Mouse (Mus musculus) Patski (cell line): ENCODE results near the gene Ccdc34. TPM values are rescaled to one million over a fixed set of nuclear protein-coding genes. Genes with fewer than 3 reads are reported as not detected.
A peak's percentile ranks its signal among the peaks of the same experiment; 100 is the strongest.

Experiments
- ATAC-seq: fragments of 100-300 bp; one replicate; pipeline ENCODE4 v1.8.0; 2021
- CTCF ChIA-PET: fragments of 350-600 bp; sonication (Branson Sonifier 250); formaldehyde crosslinking; loops from one replicate; lab custom pipeline; 2022; ENCODE audit warnings: inconsistent platforms; lab: Charles Lee
- POLR2A ChIA-PET: fragments of 350-600 bp; sonication (Branson Sonifier 250); formaldehyde crosslinking; loops from one replicate; lab custom pipeline; 2022; ENCODE audit warnings: antibody characterized with exemption, inconsistent platforms; lab: Charles Lee
- DNase-seq: peaks from one replicate; pipeline ENCODE4 v3.0.0-alpha.2; 2011; ENCODE audit warnings: low read depth, low spot score
- H3K27me3 ChIP-seq: fragments of 371-371 bp; one replicate; pipeline ENCODE4 v1.5.1; 2021
- CTCF ChIP-seq: fragments of 100-300 bp; IDR thresholded peaks from one replicate; pipeline ENCODE4 v1.5.1; 2021
- in situ Hi-C: fragments of 300-500 bp; cut with MboI; formaldehyde crosslinking; loops from 3 replicates; pipeline ENCODE4 v1.11.1; 2018; ENCODE audit warnings: low pct_unique_long_range_greater_than_20kb, mixed read lengths
- polyA plus RNA-seq: library from polyadenylated mRNA; unstranded; gene quantifications from one replicate; pipeline ENCODE4 v1.2.3, GENCODE M21; 2021

Ccdc34 gene
- polyA plus RNA-seq, 1 experiment from 2014 or later, result 30.9 TPM

DNA sequence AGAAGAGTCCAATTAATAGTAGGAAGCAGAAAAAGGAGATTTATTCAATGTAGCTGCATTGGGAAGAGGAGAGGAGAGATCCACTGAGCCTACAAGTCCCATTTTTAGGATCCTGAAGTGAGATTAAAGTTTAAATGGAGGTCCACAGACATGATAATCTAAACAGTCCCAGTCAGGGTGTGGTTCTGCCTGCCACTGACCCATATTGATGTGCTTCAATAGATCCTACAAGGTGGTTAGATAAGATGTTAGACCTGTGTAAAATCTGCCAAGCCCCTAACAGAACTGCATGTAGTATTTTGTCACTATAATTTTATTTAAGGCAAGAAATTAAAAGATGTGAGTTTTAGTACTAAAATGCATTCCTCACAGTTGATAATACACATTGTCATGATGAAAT, 24.2 kb upstream of the Ccdc34 start:
- in situ Hi-C loops, result no loop called here
- ATAC-seq, result no peak
- ChIA-PET POLR2A (no interaction called here), CTCF (interaction anchor here (0.9 to 1.1 kb wide), 2 partner anchors 91 to 218 kb away, joined by 3 read pairs; no protein-coding TSS in a partner anchor)
- DNase-seq, result no peak
- H3K27me3 ChIP-seq, result no peaks in the 10 kb centered on the region
- no peak for TF ChIP-seq CTCF

DNA sequence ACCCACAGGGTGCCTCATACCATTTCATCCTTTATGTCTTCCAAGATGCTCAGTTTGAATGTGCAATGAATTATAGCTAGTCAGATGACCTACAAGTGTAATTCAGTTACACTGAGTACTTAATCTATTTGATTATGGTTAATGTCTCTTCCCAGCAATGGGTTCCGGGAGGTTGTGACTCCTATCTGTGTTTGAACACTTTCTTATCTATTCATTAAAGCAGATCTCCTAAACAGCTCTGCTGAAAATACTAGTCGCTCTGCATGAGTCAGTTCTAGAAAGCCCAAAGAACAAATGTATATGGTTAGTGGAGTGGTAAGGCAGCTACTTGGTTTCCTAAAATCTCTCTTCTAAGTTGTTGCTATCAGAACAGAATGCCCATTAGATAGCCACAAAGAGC, 22.6 kb upstream of the Ccdc34 start:
- in situ Hi-C loops, result no loop called here
- POLR2A ChIA-PET, result no interaction called here
- no peak for TF ChIP-seq CTCF
- DNase-seq, result no peak
- CTCF ChIA-PET, result no interaction called here
- no peak for ATAC-seq
- no peaks in the 10 kb centered on the region for H3K27me3 ChIP-seq

DNA sequence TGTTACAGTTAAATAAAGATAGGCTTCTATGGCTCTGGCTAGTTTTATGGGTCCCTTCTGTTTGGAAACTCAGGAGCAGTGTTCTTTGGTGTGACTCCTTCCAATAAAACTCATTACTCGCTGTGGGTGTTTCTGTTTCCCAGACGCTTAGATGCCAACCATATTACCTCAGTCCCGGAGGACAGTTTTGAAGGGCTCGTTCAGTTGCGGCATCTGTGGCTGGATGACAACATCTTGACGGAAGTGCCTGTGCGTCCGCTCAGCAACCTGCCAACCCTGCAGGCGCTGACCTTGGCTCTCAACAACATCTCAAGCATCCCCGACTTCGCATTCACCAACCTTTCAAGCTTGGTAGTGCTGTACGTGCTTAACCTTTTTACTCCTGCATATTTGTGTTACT, 21.2 kb upstream of the Ccdc34 start:
- TF ChIP-seq CTCF, result no peak
- DNase-seq, result no peak
- POLR2A ChIA-PET, result no interaction called here
- peak; percentile 44 for ATAC-seq
- CTCF ChIA-PET, result interaction anchor here (0.9 to 1.2 kb wide), 4 partner anchors 14 to 93 kb away, joined by 3 to 7 read pairs (median 3); no protein-coding TSS in a partner anchor
- no peaks in the 10 kb centered on the region for H3K27me3 ChIP-seq
- in situ Hi-C loops, result no loop called here

DNA sequence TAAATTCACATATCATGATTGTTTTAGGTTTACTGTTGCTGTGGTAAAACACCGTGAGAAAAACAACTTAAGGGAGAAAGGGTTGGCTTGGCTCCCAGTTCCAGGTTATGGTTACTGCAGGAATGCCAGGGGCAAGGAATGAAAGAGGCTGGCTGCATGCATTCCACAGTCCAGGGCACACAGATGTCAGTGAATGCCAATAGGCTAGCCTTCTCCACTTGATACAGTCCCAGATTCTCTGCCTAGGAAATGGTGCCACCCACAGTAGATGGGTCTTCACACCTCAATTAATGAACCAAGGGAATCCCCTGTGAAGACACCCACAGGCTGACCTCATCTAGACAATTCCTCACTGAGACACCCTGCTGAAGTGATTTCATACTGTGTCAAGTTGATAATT, 12.9 kb upstream of the Ccdc34 start:
- no peak for TF ChIP-seq CTCF
- ChIA-PET POLR2A (no interaction called here), CTCF (interaction anchor here (1.9 kb wide), 1 partner anchor 13 kb away, joined by 6 read pairs; the partner anchor contains the start of gene Ccdc34)
- no peaks in the 10 kb centered on the region for H3K27me3 ChIP-seq
- in situ Hi-C loops, result loop anchor here (10.0 kb wide), 1 partner anchor 560 kb away; no protein-coding TSS in a partner anchor
- DNase-seq (no peak), ATAC-seq (no peak)

DNA sequence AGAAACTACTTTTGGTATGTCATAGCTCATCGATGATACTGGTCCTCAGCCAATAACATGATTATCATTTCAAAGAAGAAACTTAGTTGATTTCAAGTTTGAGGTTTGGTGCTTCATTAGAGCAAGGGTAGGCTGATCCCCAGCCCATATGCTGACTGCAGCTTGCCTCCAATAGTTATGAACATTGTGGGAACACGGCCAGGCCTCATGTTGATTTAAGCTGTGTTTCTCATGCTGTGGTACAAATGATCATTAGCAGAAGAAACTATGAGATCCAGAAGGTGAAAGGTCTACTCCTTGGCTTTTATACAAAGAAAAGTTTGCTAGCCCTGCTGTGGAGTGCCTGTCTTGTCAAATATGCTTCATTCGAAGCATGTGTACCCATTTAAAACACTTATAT, 12.5 kb upstream of the Ccdc34 start:
- no peak for DNase-seq
- no peaks in the 10 kb centered on the region for H3K27me3 ChIP-seq
- in situ Hi-C loops, result loop anchor here (10.0 kb wide), 1 partner anchor 560 kb away; no protein-coding TSS in a partner anchor
- ChIA-PET POLR2A (no interaction called here), CTCF (no interaction called here)
- no peak for ATAC-seq
- no peak for TF ChIP-seq CTCF

DNA sequence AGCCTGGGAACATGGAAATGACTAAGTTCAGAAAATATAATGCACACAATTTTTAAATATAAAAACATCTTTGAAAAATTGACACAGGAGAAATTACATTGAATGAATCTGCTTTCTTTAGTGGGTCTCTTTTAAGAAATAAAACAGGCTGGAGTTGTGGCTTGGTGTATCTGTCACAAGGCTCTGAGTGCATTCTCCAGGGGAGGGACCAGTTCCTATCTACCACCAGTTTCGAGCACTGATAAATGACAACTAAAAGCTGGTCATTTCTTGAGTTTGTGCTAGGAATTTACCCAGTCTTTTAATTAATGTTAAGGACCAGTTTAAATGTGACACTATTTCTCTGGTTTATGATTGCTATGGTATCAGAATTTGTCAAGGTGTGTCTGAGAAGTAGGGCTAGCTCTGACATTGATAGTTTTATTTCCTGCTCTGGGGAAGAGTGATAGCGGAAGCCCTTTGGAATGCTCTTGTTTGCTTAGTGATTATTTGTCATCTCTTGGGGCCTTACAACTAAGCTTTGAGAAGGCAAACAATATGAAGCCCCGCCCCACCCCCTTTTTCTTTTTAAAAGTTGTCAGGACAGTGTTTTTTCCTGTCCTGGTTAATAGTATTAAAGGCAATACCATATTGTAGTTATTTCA, 11.9 kb upstream of the Ccdc34 start:
- H3K27me3 ChIP-seq, result no peaks in the 10 kb centered on the region
- TF ChIP-seq CTCF, result no peak
- DNase-seq, result no peak
- POLR2A ChIA-PET, result interaction anchor here (1.2 kb wide), 1 partner anchor 11 kb away, joined by 3 read pairs; the partner anchor contains the start of gene Ccdc34
- CTCF ChIA-PET, result no interaction called here
- no peak for ATAC-seq
- in situ Hi-C loops, result loop anchor here (10.0 kb wide), 1 partner anchor 559 kb away; no protein-coding TSS in a partner anchor

DNA sequence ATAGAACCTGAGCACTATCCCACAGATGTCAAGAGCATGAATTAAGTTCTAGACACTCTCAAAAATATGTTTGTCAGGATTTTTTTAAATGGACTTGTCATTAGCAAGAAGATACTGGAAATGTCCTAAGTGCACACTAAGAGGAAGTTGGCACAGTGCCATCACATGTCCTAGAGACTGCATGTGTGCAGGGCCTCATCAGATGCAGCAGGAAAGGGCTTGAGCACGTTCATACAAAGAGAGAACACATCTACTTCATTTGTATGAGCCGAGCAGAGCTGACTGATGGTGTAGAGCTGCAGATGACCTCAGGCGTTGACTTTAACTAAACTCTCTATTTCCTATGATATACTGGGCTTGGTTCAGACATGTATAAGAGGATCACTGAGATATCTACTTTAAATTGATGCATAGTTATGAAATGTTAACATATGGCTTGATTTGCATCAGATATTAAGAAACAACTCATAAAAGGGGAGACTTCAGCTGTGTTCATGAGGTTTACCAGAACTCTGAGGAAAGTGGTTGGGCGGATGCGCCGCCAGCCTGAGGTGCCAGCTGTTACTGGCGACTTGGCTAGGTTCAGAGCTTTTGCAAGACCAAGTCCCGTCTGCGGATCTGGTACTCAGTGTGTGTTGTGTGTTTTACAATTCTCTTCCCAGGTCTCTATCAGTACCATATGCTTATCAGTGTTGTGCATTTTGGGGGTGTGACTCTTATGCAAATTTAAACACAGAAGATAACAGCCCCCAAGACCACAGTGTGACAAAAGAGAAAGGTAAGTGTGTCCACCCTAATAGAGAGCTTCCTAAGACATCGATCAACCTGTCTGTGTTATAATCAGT, 10.0 kb upstream of the Ccdc34 start:
- CTCF ChIA-PET, result interaction anchor here (2.0 kb wide), 1 partner anchor 10 kb away, joined by 5 read pairs; no protein-coding TSS in a partner anchor
- in situ Hi-C loops, result loop anchor here (10.0 kb wide), 1 partner anchor 557 kb away; no protein-coding TSS in a partner anchor
- no peak for ATAC-seq
- no peak for DNase-seq
- POLR2A ChIA-PET, result no interaction called here
- H3K27me3 ChIP-seq, result no peaks in the 10 kb centered on the region
- TF ChIP-seq CTCF, result no peak

DNA sequence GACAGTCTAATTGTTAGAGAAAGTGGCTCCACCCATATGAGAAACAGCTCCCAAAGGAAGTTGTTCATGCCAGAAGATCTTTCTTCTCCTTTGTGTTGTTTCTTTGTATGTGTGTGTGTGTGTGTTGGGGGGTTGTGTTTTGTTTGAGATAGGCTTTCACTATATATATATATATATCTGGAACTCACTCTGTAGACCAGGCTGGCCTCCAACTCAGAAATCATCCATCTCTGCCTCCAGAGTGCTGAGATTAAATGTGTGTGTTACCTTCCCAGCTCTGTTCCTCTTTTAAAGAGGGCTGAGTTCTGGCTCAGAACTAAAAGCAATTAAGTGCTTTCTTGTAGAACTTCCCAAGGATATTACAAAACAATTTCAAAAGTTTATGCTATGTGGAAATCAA, 8.2 kb upstream of the Ccdc34 start:
- ATAC-seq (no peak), DNase-seq (no peak)
- no peak for TF ChIP-seq CTCF
- ChIA-PET POLR2A (interaction anchor here (0.6 kb wide), 1 partner anchor 110 kb away, joined by 5 read pairs; no protein-coding TSS in a partner anchor), CTCF (interaction anchor here (1.6 to 1.8 kb wide), 2 partner anchors 9 to 13 kb away, joined by 3 to 4 read pairs; no protein-coding TSS in a partner anchor)
- in situ Hi-C loops, result loop anchor here (10.0 kb wide), 1 partner anchor 555 kb away; no protein-coding TSS in a partner anchor
- no peaks in the 10 kb centered on the region for H3K27me3 ChIP-seq

DNA sequence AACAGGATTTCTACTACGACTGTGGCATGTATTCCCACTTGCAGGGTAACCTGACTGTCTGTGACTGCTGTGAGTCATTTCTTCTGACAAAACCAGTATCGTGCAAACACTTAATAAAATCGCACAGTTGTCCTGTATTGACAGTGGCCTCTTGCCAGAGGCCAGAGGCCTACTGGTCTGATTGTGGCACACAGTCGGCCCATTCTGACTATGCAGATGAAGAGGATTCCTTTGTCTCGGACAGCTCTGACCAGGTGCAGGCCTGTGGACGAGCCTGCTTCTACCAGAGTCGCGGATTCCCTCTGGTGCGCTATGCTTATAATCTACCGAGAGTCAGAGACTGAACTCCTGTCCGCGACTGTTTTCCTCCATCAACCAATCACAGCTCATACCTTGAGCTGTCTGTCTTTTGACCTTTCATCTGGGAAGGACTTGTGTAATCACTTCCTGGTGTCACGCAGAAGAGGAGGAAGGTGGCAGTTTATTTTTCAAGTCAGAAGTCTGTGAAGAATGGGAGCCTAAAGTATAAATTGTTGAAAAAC, 5.4 kb upstream of the Ccdc34 start:
- ChIA-PET POLR2A (no interaction called here), CTCF (interaction anchor here (1.2 to 1.8 kb wide), 2 partner anchors 22 to 108 kb away, joined by 3 to 6 read pairs; no protein-coding TSS in a partner anchor)
- TF ChIP-seq CTCF, result no peak
- H3K27me3 ChIP-seq, result no peaks in the 10 kb centered on the region
- DNase-seq (no peak), ATAC-seq (no peak)
- in situ Hi-C loops, result no loop called here

DNA sequence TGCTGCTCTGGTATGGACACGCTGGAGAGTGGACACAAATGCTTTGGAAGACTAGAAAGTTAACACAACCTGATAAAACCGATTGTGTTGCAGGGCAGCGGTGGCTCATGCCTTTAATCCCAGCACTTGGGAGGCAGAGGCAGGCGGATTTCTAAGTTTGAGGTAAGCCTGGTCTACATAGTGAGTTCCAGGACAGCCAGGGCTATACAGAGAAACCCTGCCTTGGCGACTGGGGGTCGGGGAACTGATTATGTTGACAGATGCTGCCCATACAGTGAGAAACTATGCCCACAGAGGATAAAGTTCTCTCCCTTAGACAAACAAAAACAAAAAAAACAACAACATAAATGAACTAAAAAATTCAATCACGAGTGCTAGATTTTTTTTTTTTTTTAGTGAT, 530 bp upstream of the Ccdc34 start:
- no peaks in the 10 kb centered on the region for H3K27me3 ChIP-seq
- no peak for ATAC-seq
- no peak for TF ChIP-seq CTCF
- in situ Hi-C loops, result loop anchor here (5.0 kb wide), 2 partner anchors 95 to 185 kb away; no protein-coding TSS in a partner anchor
- POLR2A ChIA-PET, result interaction anchor here (1.3 to 2.5 kb wide), 2 partner anchors 11 to 98 kb away, joined by 3 to 8 read pairs; no protein-coding TSS in a partner anchor
- no peak for DNase-seq
- CTCF ChIA-PET, result interaction anchor here (1.0 to 2.0 kb wide), 3 partner anchors 13 to 187 kb away, joined by 3 to 7 read pairs (median 6); no protein-coding TSS in a partner anchor
